Mouse (Mus musculus): ENCODE data around the gene Epn2.

GRCm38 (mm10) chr11:61503933-61504332, 75.6 kb downstream of the Epn2 start:
- no peak for TF ChIP-seq GATA1 (IDR thresholded peaks at IDR 0.05; ENCODE audit: borderline replicate concordance, low read length)
- no peak for TF ChIP-seq FLI1 (IDR thresholded peaks at IDR 0.05; ENCODE audit: low read length)

Measured in megakaryocyte, embryonic 14.5 days (primary cell).